ENCODE assay signal across 19 mouse cellular contexts in genomic region chr11:61643184-61643961, GRCm38 (mm10). TPM values are rescaled to one million over a fixed set of nuclear protein-coding genes. Genes with fewer than 3 reads are reported as not detected.
A peak's percentile ranks its signal among the peaks of the same experiment; 100 is the strongest.
DNase-seq lines count a peak whose midpoint lies in the region; ATAC-seq and TF ChIP-seq lines count a peak whose summit lies in the region.
"Had no signal": no experiment of that assay in that cellular context is flagged by ENCODE, and none has a peak within 500 bp of the region (broad histone marks: within the 10 kb centered on the region; RNA-seq: fewer than 3 reads in every experiment).

No protein-coding gene starts in this region.

- no peak for ATAC-seq in megakaryocyte, adult 5-6 weeks (ENCODE audit: poor library complexity, severe bottlenecking)
- ATAC-seq: forebrain, embryonic 13.5 days; hindbrain, embryonic 16.5 days; lung, postnatal 0 days had no signal

- TF ChIP-seq POLR2A in small intestine, adult 2 months (IDR thresholded peaks at IDR 0.05; ENCODE audit: low read depth, low read length): no peak

- H3K4me3 ChIP-seq in layer of hippocampus, adult 2 months: no peak overlapping the region
- H3K4me3 ChIP-seq in small intestine, adult 2 months (ENCODE audit: low read depth, low read length): no peak overlapping the region
- H3K4me3 ChIP-seq: embryonic facial prominence, embryonic 12.5 days; forebrain, embryonic 13.5 days; hindbrain, embryonic 10.5 days; liver, embryonic 15.5 days; neural tube, embryonic 15.5 days had no signal

- peak overlapping the region; percentile 83; the same call in 1 of the 2 replicates for H3K27ac ChIP-seq in layer of hippocampus, adult 2 months
- peak overlapping the region; percentile 83 for H3K27ac ChIP-seq in small intestine, adult 2 months (ENCODE audit: insufficient read depth, low read depth, low read length)
- H3K27ac ChIP-seq: embryonic facial prominence, embryonic 12.5 days; forebrain, embryonic 13.5 days; hindbrain, embryonic 10.5 days; liver, embryonic 15.5 days; neural tube, embryonic 15.5 days had no signal

- peaks cover 47% of the 10 kb centered on the region for H3K4me1 ChIP-seq in small intestine, adult 2 months (ENCODE audit: control insufficient read depth, insufficient read depth, insufficient read length, low read length)
- H3K4me1 ChIP-seq: embryonic facial prominence, embryonic 12.5 days; forebrain, embryonic 13.5 days; hindbrain, embryonic 10.5 days; liver, embryonic 15.5 days; neural tube, embryonic 15.5 days had no signal

- H3K36me3 ChIP-seq in small intestine, adult 2 months (ENCODE audit: control insufficient read depth, insufficient read depth, low read length): no peaks in the 10 kb centered on the region
- H3K36me3 ChIP-seq: embryonic facial prominence, embryonic 12.5 days; hindbrain, embryonic 10.5 days; liver, embryonic 15.5 days; neural tube, embryonic 15.5 days had no signal

- WGBS in small intestine, adult 2 months: 23% methylated on average over 5 of the region's 5 CpGs

- H3K27me3 ChIP-seq in small intestine, adult 2 months (ENCODE audit: control insufficient read depth, insufficient read depth, low read length): no peaks in the 10 kb centered on the region
- H3K27me3 ChIP-seq: neural tube, embryonic 15.5 days had no signal

- TF ChIP-seq CTCF in layer of hippocampus, adult 2 months (conservative IDR thresholded peaks at IDR 0.05): no peak
- TF ChIP-seq CTCF in small intestine, adult 2 months (IDR thresholded peaks at IDR 0.05; ENCODE audit: extremely low read depth, insufficient read length, insufficient replicate concordance, low read depth, low read length): no peak

- DNase-seq in layer of hippocampus, adult 2 months (ENCODE audit: low spot score in 2 of 2): no peak
- no peak for DNase-seq in layer of hippocampus, adult 11-12 months (ENCODE audit: low spot score)
- DNase-seq in adipocyte (ENCODE audit: low spot score): peak; percentile 27
- DNase-seq in induced T-regulatory cell, adult 2 months (ENCODE audit: low read depth): peak; percentile 39
- DNase-seq in adrenal gland, postnatal 4 days (ENCODE audit: low spot score in 2 of 2): no peak
- DNase-seq: adrenal gland, adult 8-10 months; B cell, adult 2 months; cerebellum, adult 2 months; cerebellum, postnatal 25 days had no signal

RNA-seq across cellular contexts. Expression of gene Grap, which starts 9.7 kb away (rescaled TPM):
- 1 to 10 TPM; 4.1 to 4.4 TPM for total RNA-seq in layer of hippocampus, adult 2 months (2021)
- 3.4 and 7.7 TPM in 2 replicates for polyA plus RNA-seq in small intestine, adult 2 months (2012; rRNA removed)
- total RNA-seq in megakaryocyte, adult 5-6 weeks (2015): 0.85 and 2.4 TPM in 2 replicates
- 3.5 and 4.3 TPM in 2 replicates for total RNA-seq in megakaryocyte, adult 5-6 weeks (2017)
- 10 to 100 TPM in 1 of 2 experiments, 1 to 10 TPM in 1; 9.1 to 10.8 TPM for total RNA-seq in adrenal gland, postnatal 4 days (2021)

RNA-seq across cellular contexts. Expression of gene Fam83g, which starts 40.5 kb away (rescaled TPM):
- total RNA-seq in layer of hippocampus, adult 2 months (2021): not detected
- polyA plus RNA-seq in small intestine, adult 2 months (2012; rRNA removed): 15.8 and 33.8 TPM in 2 replicates
- total RNA-seq in megakaryocyte, adult 5-6 weeks (2015): not detected in 2 replicates
- not detected in 2 replicates for total RNA-seq in megakaryocyte, adult 5-6 weeks (2017)
- 1 to 10 TPM; 1.7 to 2.9 TPM for total RNA-seq in adrenal gland, postnatal 4 days (2021)
- total RNA-seq: layer of hippocampus, postnatal 25 days had no signal

Comparison
In these comparisons a context has a peak if more than half of its experiments do, and no peak if none do; other contexts are left out.
1. DNase-seq: peak in adipocyte (single experiment) and induced T-regulatory cell, adult 2 months (single experiment); none in layer of hippocampus, adult 2 months (0 of 2), layer of hippocampus, adult 11-12 months (single experiment) and adrenal gland, postnatal 4 days (0 of 2).